ENCODE assay signal across 29 mouse cellular contexts in the genomic region with DNA sequence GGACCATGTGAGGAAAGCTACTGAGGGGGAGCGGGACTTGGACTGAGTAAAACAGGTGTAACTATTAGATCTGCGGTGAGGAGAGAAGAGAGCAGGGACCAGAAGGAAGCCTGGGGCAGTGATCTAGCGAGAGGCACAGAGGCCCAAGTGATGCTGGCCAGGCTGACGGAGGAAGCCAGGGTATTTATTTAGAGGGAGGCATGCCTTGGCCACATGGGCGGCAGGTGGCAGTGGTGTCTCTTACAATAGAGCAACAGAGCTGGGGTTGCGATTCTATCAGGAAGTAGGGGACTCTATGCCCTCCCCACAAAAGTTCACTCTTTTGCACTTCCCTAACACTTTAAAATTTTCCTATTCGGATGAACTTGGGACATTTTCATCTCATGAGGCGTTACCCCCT.
DNase-seq lines count a peak whose midpoint lies in the region; ATAC-seq and TF ChIP-seq lines count a peak whose summit lies in the region.
"Had no signal": no experiment of that assay in that cellular context is flagged by ENCODE, and none has a peak within 500 bp of the region (broad histone marks: within the 10 kb centered on the region; RNA-seq: fewer than 3 reads in every experiment).

No protein-coding gene starts in this region.

- H3K4me2 ChIP-seq in midbrain, embryonic 15.5 days = no peak overlapping the region
- H3K4me2 ChIP-seq: forebrain, embryonic 13.5 days; heart, embryonic 15.5 days; neural tube, embryonic 12.5 days had no signal

- H3K27me3 ChIP-seq in kidney, adult 2 months (replicated peaks; ENCODE audit: control insufficient read depth, insufficient read depth, low read length) = no peaks in the 10 kb centered on the region
- H3K27me3 ChIP-seq in E14TG2a.4 (ENCODE audit: insufficient read depth, low read length) (no peaks in the 10 kb centered on the region), ES-Bruce4 (ENCODE audit: control insufficient read depth, insufficient read depth, low read length, poor library complexity, severe bottlenecking) (no peaks in the 10 kb centered on the region)
- H3K27me3 ChIP-seq in midbrain, embryonic 15.5 days (replicated peaks) = no peaks in the 10 kb centered on the region
- H3K27me3 ChIP-seq: forebrain, embryonic 13.5 days; heart, embryonic 15.5 days; neural tube, embryonic 12.5 days had no signal

- H3K9me3 ChIP-seq in E14TG2a.4 (ENCODE audit: low read length) = no peaks in the 10 kb centered on the region
- no peaks in the 10 kb centered on the region for H3K9me3 ChIP-seq in ES-Bruce4 (replicated peaks; ENCODE audit: control insufficient read depth, insufficient read depth, low read length, poor library complexity, severe bottlenecking)
- no peaks in the 10 kb centered on the region for H3K9me3 ChIP-seq in midbrain, embryonic 15.5 days
- H3K9me3 ChIP-seq: forebrain, embryonic 13.5 days; heart, embryonic 10.5 days; heart, embryonic 15.5 days; midbrain, embryonic 10.5 days; neural tube, embryonic 12.5 days had no signal

- H3K4me3 ChIP-seq in kidney, adult 2 months (ENCODE audit: insufficient read depth, low read depth, low read length) = no peak overlapping the region
- H3K4me3 ChIP-seq in E14TG2a.4 (replicated peaks; ENCODE audit: low read length) = peak overlapping the region; percentile 69
- H3K4me3 ChIP-seq in ES-Bruce4 (ENCODE audit: low read depth, low read length) = peak overlapping the region; percentile 7; the same call in 1 of the 2 replicates
- H3K4me3 ChIP-seq in midbrain, embryonic 15.5 days = no peak overlapping the region
- H3K4me3 ChIP-seq: erythroblast, embryonic 14.5 days; forebrain, embryonic 13.5 days; heart, embryonic 10.5 days; heart, embryonic 15.5 days; midbrain, embryonic 10.5 days; myocyte; neural tube, embryonic 12.5 days had no signal

- no peak for ATAC-seq in midbrain, embryonic 15.5 days (replicated peaks)
- ATAC-seq: forebrain, embryonic 13.5 days; intestine, embryonic 16.5 days had no signal

- no peak overlapping the region for H3K9ac ChIP-seq in ES-Bruce4 (ENCODE audit: low read depth, poor library complexity, severe bottlenecking)
- H3K9ac ChIP-seq in midbrain, embryonic 15.5 days = no peak overlapping the region
- H3K9ac ChIP-seq: forebrain, embryonic 13.5 days; heart, embryonic 15.5 days; liver, embryonic 14.5 days; neural tube, embryonic 12.5 days had no signal

- TF ChIP-seq EP300 in ES-Bruce4 (IDR thresholded peaks at IDR 0.05; ENCODE audit: insufficient read depth, low read depth, low read length) = no peak

- WGBS in kidney, adult 2 months = 66% methylated on average over 8 of the region's 8 CpGs
- 83% methylated on average over 8 of the region's 8 CpGs for WGBS in midbrain, embryonic 15.5 days

- no peak for TF ChIP-seq POLR2A in kidney, adult 2 months (IDR thresholded peaks at IDR 0.05; ENCODE audit: low read depth, low read length)
- no peak for TF ChIP-seq POLR2A in ES-Bruce4 (IDR thresholded peaks at IDR 0.05; ENCODE audit: insufficient read depth, low read length)

- H3K27ac ChIP-seq in kidney, adult 2 months (ENCODE audit: insufficient read depth, low read depth, low read length) = peak overlapping the region; percentile 52; the same call in 1 of the 2 replicates
- H3K27ac ChIP-seq in ES-Bruce4 (ENCODE audit: insufficient read depth, low read length) = no peak overlapping the region
- H3K27ac ChIP-seq in midbrain, embryonic 15.5 days = no peak overlapping the region
- H3K27ac ChIP-seq: forebrain, embryonic 13.5 days; heart, embryonic 10.5 days; heart, embryonic 15.5 days; liver, embryonic 14.5 days; midbrain, embryonic 10.5 days; neural tube, embryonic 12.5 days had no signal

- TF ChIP-seq CTCF in kidney, adult 2 months (conservative IDR thresholded peaks at IDR 0.05; ENCODE audit: insufficient read depth, insufficient read length, low read depth, low read length) = no peak; the same call in 1 of the 2 replicates
- TF ChIP-seq CTCF in E14TG2a.4 (conservative IDR thresholded peaks at IDR 0.05; ENCODE audit: low read length) = no peak
- peak; percentile 28 for TF ChIP-seq CTCF in ES-Bruce4 (IDR thresholded peaks at IDR 0.05; ENCODE audit: low read depth, low read length)

- H3K4me1 ChIP-seq in kidney, adult 2 months (ENCODE audit: control insufficient read depth, insufficient read depth, low read length) = peaks cover 18% of the 10 kb centered on the region
- H3K4me1 ChIP-seq in E14TG2a.4 (replicated peaks; ENCODE audit: low read depth, low read length) (peaks cover 30% of the 10 kb centered on the region), ES-Bruce4 (ENCODE audit: control insufficient read depth, insufficient read depth, low read length) (no peaks in the 10 kb centered on the region)
- H3K4me1 ChIP-seq in midbrain, embryonic 15.5 days = no peaks in the 10 kb centered on the region
- H3K4me1 ChIP-seq: forebrain, embryonic 13.5 days; heart, embryonic 10.5 days; heart, embryonic 15.5 days; midbrain, embryonic 10.5 days; neural tube, embryonic 12.5 days had no signal

- DNase-seq in kidney, adult 2 months = no peak
- no peak for DNase-seq in kidney, adult 11 months
- peak; percentile 51 to 61 for DNase-seq in kidney, postnatal 4 days
- no peak for DNase-seq in kidney, adult 18-20 months
- DNase-seq: adrenal gland, postnatal 25 days; B cell, adult 2 months; cerebellum, adult 11-12 months; cerebellum, adult 9-11 months; gastrocnemius, postnatal 25 days; heart, adult 11 months; liver; lung, adult 2 months; lung, postnatal 14 days; right cerebral cortex, adult 18-20 months; spleen, adult 18-20 months; thymus, adult 2 months; thymus, postnatal 36 days had no signal

- peaks cover 5% of the 10 kb centered on the region for H3K36me3 ChIP-seq in kidney, adult 2 months (ENCODE audit: control insufficient read depth, insufficient read depth, low read length)
- peaks cover 79% of the 10 kb centered on the region for H3K36me3 ChIP-seq in E14TG2a.4 (ENCODE audit: insufficient read depth, low read length)
- peaks cover 2% of the 10 kb centered on the region; the same call in 1 of the 2 replicates for H3K36me3 ChIP-seq in ES-Bruce4 (ENCODE audit: control insufficient read depth, insufficient read depth, low read length, poor library complexity, severe bottlenecking)
- H3K36me3 ChIP-seq in midbrain, embryonic 15.5 days (replicated peaks) = peaks cover 60% of the 10 kb centered on the region

Comparison
In these comparisons a context has a peak if more than half of its experiments do, and no peak if none do; other contexts are left out.
1. DNase-seq: peak in kidney, postnatal 4 days (2 of 2); none in kidney, adult 2 months (single experiment), kidney, adult 11 months (single experiment) and kidney, adult 18-20 months (single experiment).
2. H3K4me3 ChIP-seq: peak in E14TG2a.4 (single experiment) and ES-Bruce4 (single experiment); none in kidney, adult 2 months (single experiment) and midbrain, embryonic 15.5 days (single experiment).